Mouse (Mus musculus) layer of hippocampus, adult 18-20 months (tissue): ENCODE results near the gene Ccnc. TPM values are rescaled to one million over a fixed set of nuclear protein-coding genes. Genes with fewer than 3 reads are reported as not detected.
"Not testable (repeated sequence)": the region's sequence is repeated elsewhere in the genome, so short reads cannot be mapped to it uniquely, and the experiment has no call there.

ENCODE experiments used
- DNase-seq, 2 experiments: peaks; one replicate each; pipeline ENCODE4 v3.0.0; 2022; ENCODE audit warnings: low spot score in 2 of 2
- total RNA-seq, 2 experiments: library from RNA; stranded (reverse); gene quantifications; 2 replicates each; pipeline ENCODE4 v1.2.3; 2021

Ccnc gene
- total RNA-seq, 2 experiments from 2014 or later: 33.0 to 40.3 TPM

- no peak for DNase-seq
These were observed 4.7 kb upstream of the Ccnc start for GRCm38 (mm10) chr4:21722752-21723334.

GRCm38 (mm10) chr4:21726912-21727614 lies 438 bp upstream of the Ccnc start:
- DNase-seq: peak in 1 of 2 experiments; percentile 70

DNA sequence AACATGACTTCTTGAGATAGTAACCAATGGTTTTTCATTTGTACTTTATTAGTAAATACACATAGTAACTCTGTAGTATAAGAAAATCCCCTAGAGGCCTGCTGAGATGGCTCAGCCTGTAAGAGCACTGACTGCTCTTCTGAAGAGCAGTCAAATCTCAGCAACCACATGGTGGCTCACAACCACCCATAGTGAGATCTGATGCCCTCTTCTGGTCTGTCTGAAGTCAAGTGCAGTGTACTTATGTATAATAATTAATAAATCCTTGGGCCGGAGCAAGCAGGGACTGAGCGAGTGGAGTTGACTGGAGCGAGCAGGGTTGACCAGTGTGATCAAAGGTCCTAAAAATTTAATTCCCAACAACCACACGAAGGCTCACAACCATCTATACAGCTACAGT lies 11.7 kb downstream of the Ccnc start:
- peak in 1 of 2 experiments; percentile 14 for DNase-seq

GRCm38 (mm10) chr4:21744142-21744541 lies 16.6 kb downstream of the Ccnc start:
- not testable (repeated sequence) for DNase-seq

DNA sequence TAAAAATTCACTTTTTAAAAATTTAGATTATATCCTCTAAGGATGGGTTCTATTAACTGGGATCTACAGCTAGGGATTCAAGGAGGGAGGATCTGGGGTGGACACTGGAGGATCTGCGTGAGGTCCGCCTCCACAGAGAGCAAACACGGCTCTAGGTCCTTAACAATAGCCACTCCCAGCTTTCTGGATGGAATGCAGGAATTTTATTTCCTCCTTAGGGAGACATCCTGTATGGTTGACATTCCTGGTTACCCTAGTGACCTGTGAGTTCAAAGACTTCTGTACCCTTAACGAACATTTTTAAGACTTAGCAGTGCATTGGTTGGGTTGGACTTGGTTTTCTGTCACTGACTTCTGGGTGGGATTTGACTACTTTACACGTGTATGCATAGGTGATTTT lies 18.2 kb downstream of the Ccnc start:
- DNase-seq: no peak

GRCm38 (mm10) chr4:21755123-21755789 lies 27.8 kb downstream of the Ccnc start:
- no peak for DNase-seq

- no peak for DNase-seq
These were observed 31.4 kb downstream of the Ccnc start for GRCm38 (mm10) chr4:21758860-21759259.

- peak in 1 of 2 experiments; percentile 67 for DNase-seq
These were observed 34.1 kb downstream of the Ccnc start for GRCm38 (mm10) chr4:21761416-21762160.

- DNase-seq: no peak
These were observed 36.3 kb downstream of the Ccnc start for GRCm38 (mm10) chr4:21763827-21764226.

- no peak for DNase-seq
These were observed 38.8 kb downstream of the Ccnc start for GRCm38 (mm10) chr4:21766171-21766862.

DNA sequence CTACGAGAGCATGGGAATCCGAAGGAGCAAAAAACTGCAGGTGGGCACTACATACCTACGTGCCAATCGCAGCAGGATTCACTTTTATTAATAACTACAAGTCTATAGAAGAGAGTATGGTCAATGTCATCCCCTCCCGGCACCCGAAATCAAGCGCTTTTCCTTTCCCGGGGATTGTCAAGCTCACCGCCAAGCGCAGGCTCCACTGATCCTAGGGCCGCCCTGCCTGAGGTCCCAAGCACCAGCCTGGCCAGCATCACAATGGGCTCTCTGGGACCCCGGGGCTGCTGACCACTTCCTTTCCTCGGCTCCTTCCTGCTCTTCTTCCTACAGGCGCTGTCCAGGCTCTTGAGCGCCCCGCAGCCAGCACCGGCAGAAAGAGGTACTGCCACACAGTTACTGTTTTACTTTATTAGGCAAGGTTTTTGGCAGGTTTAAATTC lies 39.4 kb downstream of the Ccnc start, which contains the start of the genes Usp45 and Tstd3:
Gene Usp45 (plus strand): TSS at position 294 of the 442 bp plus-strand sequence.
Gene Tstd3 (minus strand): TSS at position 350 of the 442 bp plus-strand sequence.
- peak; percentile 80 to 95 for DNase-seq

- DNase-seq: no peak
These were observed 43.6 kb downstream of the Ccnc start for GRCm38 (mm10) chr4:21771064-21771463.

GRCm38 (mm10) chr4:21772306-21772705 lies 44.8 kb downstream of the Ccnc start:
- DNase-seq: no peak

- peak; percentile 89 to 92 for DNase-seq
These were observed 48.8 kb downstream of the Ccnc start for GRCm38 (mm10) chr4:21776091-21776945.

- no peak for DNase-seq
These were observed 49.4 kb downstream of the Ccnc start for GRCm38 (mm10) chr4:21776946-21777265.

- DNase-seq: no peak
These were observed 53.6 kb downstream of the Ccnc start for GRCm38 (mm10) chr4:21780816-21781726.

GRCm38 (mm10) chr4:21786268-21786667 lies 58.8 kb downstream of the Ccnc start:
- DNase-seq: no peak

DNA sequence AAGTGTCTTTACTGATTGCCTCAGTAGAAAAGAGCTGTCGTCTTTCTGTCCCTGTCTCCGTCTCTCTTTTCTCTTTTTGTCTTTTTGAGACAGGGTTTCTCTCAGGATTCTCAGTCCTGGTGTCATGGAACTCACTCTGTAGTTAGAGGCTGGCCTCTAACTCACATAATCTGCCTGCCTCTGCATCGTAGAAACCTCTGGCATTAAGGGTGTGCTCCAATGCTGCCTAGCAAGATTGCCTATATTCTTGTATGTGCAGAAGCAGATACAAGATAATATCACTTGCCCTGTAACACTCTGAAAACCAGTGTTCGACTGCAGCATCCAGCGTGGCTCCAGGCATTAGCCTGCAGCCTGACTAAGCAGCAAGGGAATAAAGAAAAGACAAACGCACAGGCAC lies 61.4 kb downstream of the Ccnc start:
- DNase-seq: no peak

GRCm38 (mm10) chr4:21789836-21790235 lies 62.3 kb downstream of the Ccnc start:
- DNase-seq: no peak
